Mouse (Mus musculus) hindbrain, embryonic 16.5 days (tissue): ENCODE measurements around the gene Ighmbp2. TPM values are rescaled to one million over a fixed set of nuclear protein-coding genes. Genes with fewer than 3 reads are reported as not detected.

Experiments
- ATAC-seq: fragments of 200-750 bp; cut with Nextera tagmentation; 2 replicates; pipeline ENCODE4 v1.8.0; 2017; ENCODE audit warnings: moderate TSS enrichment, moderate library complexity
- H3K27ac ChIP-seq: fragments of 300-500 bp; sonication (generic); 2 replicates; pipeline ENCODE4 v1.5.1; 2014; ENCODE audit warnings: low read depth, mild to moderate bottlenecking, control low read depth, low read length, moderate library complexity
- H3K27me3 ChIP-seq: fragments of 300-500 bp; sonication (generic); replicated peaks from 2 replicates; pipeline ENCODE4 v1.6.1; 2014; ENCODE audit warnings: low read length; ENCODE audit not compliant: control insufficient read depth, insufficient read depth
- H3K36me3 ChIP-seq: fragments of 300-500 bp; sonication (generic); 2 replicates; pipeline ENCODE4 v1.6.1; 2014; ENCODE audit warnings: mild to moderate bottlenecking, low read length, moderate library complexity, mixed read lengths; ENCODE audit not compliant: control insufficient read depth, insufficient read depth
- H3K4me1 ChIP-seq: fragments of 300-500 bp; sonication (generic); 2 replicates; pipeline ENCODE4 v1.6.1; 2014; ENCODE audit warnings: low read depth, low read length; ENCODE audit not compliant: control insufficient read depth, insufficient read depth
- H3K4me2 ChIP-seq: fragments of 300-500 bp; sonication (generic); 2 replicates; pipeline ENCODE4 v1.6.1; 2014; ENCODE audit warnings: mild to moderate bottlenecking, low read length, control low read depth, moderate library complexity
- H3K4me3 ChIP-seq: fragments of 300-500 bp; sonication (generic); 2 replicates; pipeline ENCODE4 v1.5.1; 2014; ENCODE audit warnings: mild to moderate bottlenecking, low read length, control low read depth, moderate library complexity
- H3K9ac ChIP-seq: fragments of 300-500 bp; sonication (generic); 2 replicates; pipeline ENCODE4 v1.6.1; 2014; ENCODE audit warnings: low read depth, mild to moderate bottlenecking, control low read depth, low read length, moderate library complexity
- H3K9me3 ChIP-seq: fragments of 300-500 bp; sonication (generic); 2 replicates; pipeline ENCODE4 v1.6.1; 2014; ENCODE audit warnings: mild to moderate bottlenecking, low read length, moderate library complexity; ENCODE audit not compliant: control insufficient read depth
- WGBS: fragments of 180-500 bp; shearing (Covaris S2); extraction: QIAGEN DNeasy Blood & Tissue Kit; methylation state at CpG from one replicate; pipeline ENCODE4 v1.1.7; 2014; 5-methylcytosine and 5-hydroxymethylcytosine counted together
- polyA plus RNA-seq: library from polyadenylated mRNA; unstranded; fragments of >200 nt; fragmentation: Nextera tagmentation; extraction: Ambion mirVana; gene quantifications from 2 replicates; pipeline ENCODE4 v1.2.1, GENCODE M21; 2015

Ighmbp2 gene
- polyA plus RNA-seq, 1 experiment from 2014 or later: 11.5 TPM

DNA sequence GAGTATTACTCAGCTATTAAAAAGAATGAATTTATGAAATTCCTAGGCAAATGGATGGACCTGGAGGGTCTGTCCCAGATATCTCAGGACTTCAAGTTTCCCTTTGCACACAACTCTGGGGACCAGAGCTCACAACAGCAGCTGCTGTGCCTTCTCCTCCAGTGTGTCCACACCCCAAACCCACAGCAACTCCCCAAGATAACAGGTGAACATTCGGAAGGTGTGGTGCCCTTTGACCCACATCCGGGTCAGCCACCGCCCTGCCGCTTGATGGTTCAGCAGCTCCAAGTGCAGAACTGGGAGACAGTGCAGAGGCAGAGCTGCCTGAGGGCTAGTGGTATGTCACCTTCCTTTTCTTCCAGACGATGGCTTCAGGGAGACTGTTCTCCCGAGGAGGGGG is 12.4 kb upstream of the Ighmbp2 start:
- H3K4me1 ChIP-seq: no peaks in the 10 kb centered on the region
- no peak overlapping the region for H3K27ac ChIP-seq
- 87% methylated on average over 6 of the region's 6 CpGs for WGBS
- peaks cover 13% of the 10 kb centered on the region for H3K36me3 ChIP-seq
- H3K4me2 ChIP-seq: no peak overlapping the region
- H3K4me3 ChIP-seq: no peak overlapping the region
- H3K9ac ChIP-seq: no peak overlapping the region
- H3K27me3 ChIP-seq: no peaks in the 10 kb centered on the region
- H3K9me3 ChIP-seq: no peaks in the 10 kb centered on the region
- ATAC-seq: no peak

DNA sequence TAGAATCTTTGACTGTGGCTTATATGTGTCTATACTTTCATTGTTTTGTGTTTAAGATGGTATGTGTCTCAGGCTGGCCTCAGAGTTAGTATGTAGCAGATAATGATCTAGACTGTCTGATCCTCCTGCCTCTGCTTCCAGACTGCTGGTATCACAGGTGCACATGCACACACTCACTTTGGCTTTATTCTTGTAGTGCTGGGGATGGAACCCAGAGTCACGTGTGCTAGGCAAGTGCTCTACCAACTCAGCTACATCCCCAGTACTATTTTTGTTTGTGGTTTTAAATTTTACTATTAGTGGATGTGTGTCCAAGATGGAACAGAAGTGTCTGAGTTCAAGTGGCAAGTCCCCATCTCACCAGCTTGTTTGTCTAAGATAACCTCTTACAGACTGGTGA is 10.2 kb upstream of the Ighmbp2 start:
- H3K36me3 ChIP-seq: peaks cover 27% of the 10 kb centered on the region
- H3K9me3 ChIP-seq: no peaks in the 10 kb centered on the region
- no peaks in the 10 kb centered on the region for H3K27me3 ChIP-seq
- H3K9ac ChIP-seq: no peak overlapping the region
- no peak overlapping the region for H3K27ac ChIP-seq
- ATAC-seq: no peak
- H3K4me1 ChIP-seq: no peaks in the 10 kb centered on the region
- 96% methylated on average over 1 of the region's 1 CpGs for WGBS
- no peak overlapping the region for H3K4me2 ChIP-seq
- H3K4me3 ChIP-seq: no peak overlapping the region

DNA sequence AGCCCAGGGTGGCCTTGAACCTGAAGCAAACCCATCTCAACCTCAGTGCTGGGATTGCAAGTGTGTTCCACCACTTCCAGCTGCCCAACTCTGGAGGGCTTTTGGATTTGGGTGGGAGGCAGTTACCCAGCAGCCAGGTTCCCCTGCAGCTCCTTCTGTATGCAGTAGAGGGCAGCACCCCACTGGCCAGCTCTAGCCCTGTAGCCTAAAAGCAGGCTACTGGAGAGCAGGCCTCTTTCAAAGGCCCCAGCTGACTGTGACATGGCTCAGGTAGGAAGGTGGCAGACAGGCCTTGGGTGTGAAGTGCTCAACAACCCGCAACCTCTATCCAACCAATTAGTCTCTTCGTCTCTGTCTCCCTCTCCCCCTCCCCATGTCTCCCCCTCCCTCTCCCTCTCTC is 9.2 kb upstream of the Ighmbp2 start:
- Histone ChIP-seq H3K4me3 (no peak overlapping the region), H3K4me2 (no peak overlapping the region), H3K4me1 (no peaks in the 10 kb centered on the region), H3K27me3 (no peaks in the 10 kb centered on the region), H3K9me3 (no peaks in the 10 kb centered on the region), H3K36me3 (peaks cover 27% of the 10 kb centered on the region), H3K27ac (no peak overlapping the region), H3K9ac (no peak overlapping the region)
- ATAC-seq: peak; percentile 73
- WGBS: 70% methylated on average over 2 of the region's 2 CpGs

DNA sequence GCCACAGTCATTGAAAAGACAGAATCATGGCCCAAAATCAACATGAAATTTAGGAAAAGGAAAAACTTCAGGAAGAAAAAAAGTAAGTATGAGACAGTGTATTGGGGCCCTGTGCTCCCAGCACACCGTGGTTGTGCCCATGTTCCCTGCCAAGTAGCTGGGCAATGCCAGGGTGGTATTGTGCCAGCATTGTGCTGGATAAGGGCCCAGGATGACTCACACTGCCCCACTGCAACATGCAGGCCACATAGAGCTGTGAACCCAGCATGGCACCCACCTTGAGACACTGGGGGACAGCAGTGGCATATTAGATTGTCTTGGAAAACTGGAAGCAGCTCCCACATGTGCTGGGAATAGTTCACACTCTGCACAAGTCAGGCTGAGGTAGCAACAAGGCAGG is 6.2 kb upstream of the Ighmbp2 start:
- no peaks in the 10 kb centered on the region for H3K4me1 ChIP-seq
- ATAC-seq: no peak
- no peaks in the 10 kb centered on the region for H3K9me3 ChIP-seq
- no peak overlapping the region for H3K4me3 ChIP-seq
- peaks cover 34% of the 10 kb centered on the region for H3K36me3 ChIP-seq
- H3K27ac ChIP-seq: no peak overlapping the region
- no peak overlapping the region for H3K9ac ChIP-seq
- H3K4me2 ChIP-seq: no peak overlapping the region
- no peaks in the 10 kb centered on the region for H3K27me3 ChIP-seq
- WGBS: 82% methylated on average over 1 of the region's 1 CpGs

DNA sequence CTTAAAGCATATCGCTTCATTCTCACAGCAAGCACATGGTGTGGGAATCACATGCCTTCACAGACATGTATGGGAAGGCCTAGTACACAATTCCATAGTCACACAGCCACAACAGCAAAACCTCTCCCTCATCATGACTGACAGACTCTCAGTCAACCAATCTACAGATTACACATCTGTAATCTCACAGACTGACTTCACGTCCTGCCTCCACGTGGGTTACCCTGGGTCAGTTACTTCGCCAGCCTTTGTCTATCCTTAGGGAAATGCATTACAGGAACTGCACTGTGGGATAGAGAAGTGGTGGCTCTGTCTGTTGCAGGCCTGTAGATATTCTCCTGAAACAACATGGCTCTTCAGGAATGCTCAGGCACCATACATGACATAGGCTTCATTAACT is 931 bp downstream of the Ighmbp2 start:
- Histone ChIP-seq H3K9me3 (no peaks in the 10 kb centered on the region), H3K9ac (peak overlapping the region; percentile 87), H3K27me3 (no peaks in the 10 kb centered on the region), H3K36me3 (peaks cover 17% of the 10 kb centered on the region), H3K4me2 (peak overlapping the region; percentile 82), H3K4me3 (peak overlapping the region; percentile 71), H3K27ac (no peak overlapping the region), H3K4me1 (peaks cover 14% of the 10 kb centered on the region)
- no peak for ATAC-seq
- WGBS: 77% methylated on average over 4 of the region's 4 CpGs

DNA sequence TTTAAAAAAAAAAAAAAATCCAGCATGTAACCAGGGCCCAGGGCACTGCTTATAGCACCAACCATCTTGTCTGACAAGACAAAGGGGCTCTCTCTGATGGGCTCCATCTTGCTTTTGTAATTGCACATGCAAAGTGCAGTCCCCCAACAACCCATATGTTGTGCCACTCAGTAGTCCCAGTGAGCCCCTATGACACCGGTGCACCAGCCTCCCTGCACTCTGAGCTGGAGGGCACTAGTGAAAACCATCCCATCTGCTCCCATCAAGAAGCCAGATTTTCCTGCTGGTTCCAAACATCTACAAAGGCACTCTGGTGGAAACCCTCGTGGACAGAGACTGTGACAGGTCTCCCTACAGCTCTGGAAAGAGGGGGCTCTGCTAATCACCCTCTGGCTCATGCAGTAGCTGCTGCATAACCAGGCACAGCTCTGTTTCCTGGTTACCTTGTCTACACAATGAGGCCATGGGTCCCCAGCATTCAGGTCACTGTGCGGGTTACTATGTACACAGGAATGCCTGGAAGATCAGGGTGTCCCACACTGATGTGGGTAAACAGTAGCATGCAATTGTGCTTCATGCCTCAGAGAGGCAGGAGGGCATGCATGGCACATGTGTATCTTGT is 7.0 kb downstream of the Ighmbp2 start:
- WGBS: 74% methylated on average over 3 of the region's 3 CpGs
- Histone ChIP-seq H3K4me1 (no peaks in the 10 kb centered on the region), H3K4me3 (no peak overlapping the region), H3K27me3 (no peaks in the 10 kb centered on the region), H3K36me3 (peaks cover 56% of the 10 kb centered on the region), H3K27ac (no peak overlapping the region), H3K4me2 (no peak overlapping the region), H3K9me3 (no peaks in the 10 kb centered on the region), H3K9ac (no peak overlapping the region)
- 0 out of 2 replicates have a peak, but pooled peaks have one; percentile 44 for ATAC-seq

DNA sequence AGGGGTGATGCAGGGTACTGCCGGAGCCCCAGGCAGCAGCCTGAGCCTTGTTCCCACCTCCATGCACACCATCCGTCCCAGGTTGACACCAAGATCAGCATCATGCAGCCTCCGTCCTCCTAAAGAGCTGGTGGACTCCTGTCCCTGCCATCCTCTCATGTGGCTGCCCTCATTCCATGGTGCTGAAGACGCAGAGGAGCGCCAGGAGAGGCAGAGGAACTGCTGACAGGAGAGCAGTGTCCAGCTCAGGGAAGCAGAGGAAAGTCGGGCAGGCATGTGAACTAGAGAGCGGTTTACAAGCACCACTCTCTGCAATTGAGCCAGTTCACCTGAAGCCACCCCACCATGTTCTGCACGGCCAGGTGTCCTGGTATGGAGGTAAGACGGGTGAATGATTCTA is 9.5 kb downstream of the Ighmbp2 start:
- Histone ChIP-seq H3K9ac (no peak overlapping the region), H3K9me3 (no peaks in the 10 kb centered on the region), H3K4me1 (no peaks in the 10 kb centered on the region), H3K4me3 (no peak overlapping the region), H3K27ac (no peak overlapping the region), H3K27me3 (no peaks in the 10 kb centered on the region), H3K4me2 (no peak overlapping the region), H3K36me3 (peaks cover 54% of the 10 kb centered on the region)
- no peak for ATAC-seq
- WGBS: 90% methylated on average over 9 of the region's 9 CpGs

DNA sequence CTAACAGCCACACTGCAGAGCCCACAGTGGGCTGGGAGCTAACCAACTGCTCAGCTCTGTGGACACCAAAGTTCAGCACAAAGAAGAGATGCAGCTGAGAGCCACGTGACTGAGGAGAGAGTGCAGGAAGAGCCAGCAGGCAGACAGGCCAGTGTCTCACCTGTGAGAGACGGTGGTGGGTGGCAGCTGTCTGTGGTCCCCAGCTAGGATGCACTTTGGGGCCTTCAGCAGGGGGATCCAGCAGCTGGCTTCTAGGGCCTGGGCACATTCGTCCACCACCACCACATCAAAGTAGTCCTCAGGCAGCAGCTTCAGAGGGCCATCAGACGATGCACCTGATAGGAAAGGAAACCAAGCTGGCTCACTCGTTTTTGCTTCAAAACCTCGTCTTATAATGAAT is 11.5 kb downstream of the Ighmbp2 start:
- Histone ChIP-seq H3K36me3 (peaks cover 62% of the 10 kb centered on the region), H3K4me1 (no peaks in the 10 kb centered on the region), H3K4me3 (no peak overlapping the region), H3K9ac (no peak overlapping the region), H3K9me3 (no peaks in the 10 kb centered on the region), H3K27me3 (no peaks in the 10 kb centered on the region), H3K27ac (no peak overlapping the region), H3K4me2 (no peak overlapping the region)
- 89% methylated on average over 6 of the region's 6 CpGs for WGBS
- ATAC-seq: no peak

DNA sequence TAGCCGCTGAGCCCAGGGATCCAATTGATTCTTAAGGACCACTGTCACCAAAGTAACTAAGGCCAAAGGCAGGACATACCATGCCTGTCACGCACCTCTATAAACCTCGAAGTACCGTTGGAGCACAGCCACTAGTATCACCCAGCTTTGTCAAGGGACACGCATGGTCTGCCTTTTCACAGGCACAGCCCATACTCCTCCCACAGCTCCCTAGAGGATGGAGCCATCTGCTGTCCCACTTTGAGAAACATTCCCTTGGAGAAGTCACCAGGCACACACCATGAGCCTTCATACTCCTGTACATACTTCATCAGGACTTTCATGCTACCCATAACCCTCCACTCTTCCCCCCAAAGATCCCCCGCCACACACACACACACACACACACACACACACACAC is 13.0 kb downstream of the Ighmbp2 start:
- H3K4me3 ChIP-seq: no peak overlapping the region
- WGBS: 88% methylated on average over 6 of the region's 6 CpGs
- no peaks in the 10 kb centered on the region for H3K27me3 ChIP-seq
- H3K9ac ChIP-seq: no peak overlapping the region
- no peak overlapping the region for H3K4me2 ChIP-seq
- H3K27ac ChIP-seq: no peak overlapping the region
- peaks cover 65% of the 10 kb centered on the region for H3K36me3 ChIP-seq
- no peaks in the 10 kb centered on the region for H3K9me3 ChIP-seq
- H3K4me1 ChIP-seq: no peaks in the 10 kb centered on the region
- ATAC-seq: no peak

DNA sequence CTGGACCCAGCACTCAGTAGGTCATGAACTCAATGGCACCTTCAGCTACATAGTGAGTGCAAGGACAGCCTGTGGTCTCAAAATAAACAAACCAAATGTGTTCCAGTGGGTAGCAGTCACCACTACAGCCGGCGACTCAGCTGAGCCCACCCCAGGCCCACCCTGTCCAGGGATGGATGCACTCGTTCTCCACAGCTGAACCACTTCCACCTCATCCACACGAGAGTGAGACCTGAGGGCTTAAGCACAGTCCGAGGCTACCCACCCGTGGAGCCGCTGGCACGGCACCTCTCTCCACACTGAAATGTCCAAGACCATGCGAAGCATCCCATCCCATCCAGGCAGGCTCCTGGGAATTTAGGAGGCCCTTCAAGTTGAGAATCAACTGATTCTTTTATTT is 13.5 kb downstream of the Ighmbp2 start:
- Histone ChIP-seq H3K9me3 (no peaks in the 10 kb centered on the region), H3K36me3 (peaks cover 66% of the 10 kb centered on the region), H3K4me1 (no peaks in the 10 kb centered on the region), H3K9ac (no peak overlapping the region), H3K4me3 (no peak overlapping the region), H3K27me3 (no peaks in the 10 kb centered on the region), H3K4me2 (no peak overlapping the region), H3K27ac (no peak overlapping the region)
- ATAC-seq: no peak
- WGBS: 93% methylated on average over 9 of the region's 9 CpGs
